1 mouse cellular context compared by ENCODE assay signal in the genomic region with DNA sequence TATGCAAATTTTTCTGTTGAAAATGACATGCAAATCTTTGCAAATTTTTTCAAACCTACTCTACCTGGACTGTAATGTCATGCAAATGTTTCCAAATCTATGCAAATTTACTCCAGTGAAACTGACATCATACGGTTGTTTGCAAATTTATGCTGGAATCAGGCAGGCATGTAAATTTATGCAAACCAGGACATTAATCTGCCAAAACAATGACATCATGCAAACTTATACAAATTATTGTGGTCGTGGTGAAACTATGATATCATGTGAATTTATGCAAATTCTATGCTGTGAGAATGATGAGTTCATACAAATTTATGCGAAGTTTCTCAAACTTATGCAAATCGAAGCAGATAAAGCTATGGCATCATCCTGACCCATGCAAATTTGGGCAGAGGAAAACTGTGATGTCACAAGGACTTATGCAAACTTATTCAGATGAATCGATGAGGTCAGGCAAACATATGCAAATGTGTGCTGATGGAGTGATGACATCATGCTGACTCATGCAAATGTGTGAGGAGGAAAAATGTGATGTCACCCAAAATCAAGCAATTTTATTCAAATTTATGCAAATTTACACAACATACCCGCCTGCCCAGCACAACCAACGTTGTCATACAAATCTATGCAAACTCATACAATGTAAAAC.
TF ChIP-seq lines count a peak whose summit lies in the region.

No protein-coding gene starts in this region.

TF ChIP-seq in CH12.LX, 34 proteins besides CTCF, POLR2A, EP300 and RAD21:
- TF ChIP-seq KAT2A (IDR thresholded peaks at IDR 0.05; ENCODE audit: insufficient replicate concordance, low read length) (no peak), ZKSCAN1 (IDR thresholded peaks at IDR 0.05; ENCODE audit: borderline replicate concordance, low read depth, low read length) (no peak), UBTF (IDR thresholded peaks at IDR 0.05; ENCODE audit: low read depth, low read length) (no peak), MYC (IDR thresholded peaks at IDR 0.05; ENCODE audit: low read depth, low read length) (no peak)
